Mouse (Mus musculus): ENCODE data around the gene Gm20838. TPM values are rescaled to one million over a fixed set of nuclear protein-coding genes. Genes with fewer than 3 reads are reported as not detected.

Gm20838 gene
- not detected for polyA plus RNA-seq (2014; fragmentation: Illumina TruSeq; extraction: RNeasy Lipid Tissue Mini Kit (QIAGEN cat#74804); ENCODE audit: low replicate concordance)

GRCm38 (mm10) chrY:33543064-33543463, at the start of gene Gm20838:
TSS of gene Gm20838 (minus strand) at chrY:33543164.

